In the genomic region with DNA sequence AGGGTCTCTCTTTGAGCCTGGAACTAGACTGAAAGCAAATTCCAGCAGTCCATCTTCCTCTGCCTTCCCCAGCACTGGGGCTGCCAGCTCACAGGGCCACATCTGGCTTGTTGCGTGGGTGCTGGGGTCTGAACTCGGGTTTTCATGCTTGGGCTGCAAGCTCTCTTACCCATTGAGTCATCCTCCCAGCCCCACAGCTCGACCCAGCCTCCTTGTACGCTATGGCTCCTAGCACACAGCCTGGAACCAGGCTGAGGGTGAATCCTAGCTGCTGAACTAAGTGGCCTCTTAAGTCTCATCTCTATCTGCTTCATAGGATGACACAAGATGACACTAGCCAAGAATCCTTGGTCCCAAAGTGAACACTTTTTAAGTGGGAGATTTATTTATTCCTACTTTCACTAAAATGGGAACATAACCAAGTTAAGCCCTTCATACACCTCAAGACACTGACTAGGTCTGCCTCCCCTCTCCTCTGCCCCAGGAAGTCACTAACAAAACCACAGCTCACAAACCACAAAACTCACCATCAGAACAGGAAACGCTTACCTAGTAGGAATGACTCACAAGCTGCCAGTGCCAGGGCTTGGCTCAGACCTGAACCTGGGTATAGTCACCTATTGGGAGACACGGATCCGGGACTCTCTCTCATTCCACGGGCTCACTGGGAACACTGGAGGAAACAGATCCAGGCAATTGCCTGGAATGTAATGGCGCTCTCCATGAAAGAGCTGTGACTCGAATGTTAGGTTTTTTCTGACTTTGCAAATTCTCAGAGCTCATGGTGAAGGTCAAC, we compare ENCODE assay signal across 11 mouse cellular contexts.
DNase-seq lines count a peak whose midpoint lies in the region; ATAC-seq and TF ChIP-seq lines count a peak whose summit lies in the region.
"Had no signal": no experiment of that assay in that cellular context is flagged by ENCODE, and none has a peak within 500 bp of the region (broad histone marks: within the 10 kb centered on the region; RNA-seq: fewer than 3 reads in every experiment).

No protein-coding gene starts in this region.

- H3K4me2 ChIP-seq in hindbrain, embryonic 14.5 days (replicated peaks): no peak overlapping the region
- H3K4me2 ChIP-seq: embryonic facial prominence, embryonic 15.5 days; lung, embryonic 15.5 days had no signal

- no peaks in the 10 kb centered on the region for H3K36me3 ChIP-seq in hindbrain, embryonic 10.5 days
- no peaks in the 10 kb centered on the region for H3K36me3 ChIP-seq in hindbrain, embryonic 14.5 days (replicated peaks; ENCODE audit: control insufficient read depth, insufficient read depth)
- H3K36me3 ChIP-seq in C2C12 (ENCODE audit: control insufficient read depth, insufficient read depth): no peaks in the 10 kb centered on the region
- no peaks in the 10 kb centered on the region for H3K36me3 ChIP-seq in small intestine, adult 2 months (ENCODE audit: control insufficient read depth, insufficient read depth, low read length)
- H3K36me3 ChIP-seq: embryonic facial prominence, embryonic 15.5 days; heart, embryonic 12.5 days; lung, embryonic 15.5 days had no signal

- H3ac ChIP-seq in C2C12 (ENCODE audit: control insufficient read depth, insufficient read length, low read depth): no peak overlapping the region

- H3K27ac ChIP-seq in hindbrain, embryonic 10.5 days: 0 out of 2 replicates have a peak overlapping the region, but pooled peaks have one; percentile 82
- no peak overlapping the region for H3K27ac ChIP-seq in hindbrain, embryonic 14.5 days
- H3K27ac ChIP-seq in small intestine, adult 2 months (ENCODE audit: insufficient read depth, low read depth, low read length): no peak overlapping the region
- H3K27ac ChIP-seq: embryonic facial prominence, embryonic 15.5 days; lung, embryonic 15.5 days had no signal

- TF ChIP-seq POLR2A in small intestine, adult 2 months (IDR thresholded peaks at IDR 0.05; ENCODE audit: low read depth, low read length): no peak

- TF ChIP-seq CTCF in C2C12 (IDR thresholded peaks at IDR 0.05; ENCODE audit: control insufficient read depth, insufficient read depth, insufficient read length): no peak
- no peak for TF ChIP-seq CTCF in small intestine, adult 2 months (IDR thresholded peaks at IDR 0.05; ENCODE audit: extremely low read depth, insufficient read length, insufficient replicate concordance, low read depth, low read length)

- no peaks in the 10 kb centered on the region for H3K9me3 ChIP-seq in hindbrain, embryonic 10.5 days
- H3K9me3 ChIP-seq in hindbrain, embryonic 14.5 days (ENCODE audit: control insufficient read depth, low read length): no peaks in the 10 kb centered on the region
- H3K9me3 ChIP-seq: embryonic facial prominence, embryonic 15.5 days; heart, embryonic 12.5 days; lung, embryonic 15.5 days had no signal

- peaks cover 81% of the 10 kb centered on the region for H3K4me1 ChIP-seq in hindbrain, embryonic 10.5 days (replicated peaks)
- H3K4me1 ChIP-seq in hindbrain, embryonic 14.5 days (replicated peaks; ENCODE audit: control insufficient read depth, insufficient read depth, low read length): peaks cover 25% of the 10 kb centered on the region
- H3K4me1 ChIP-seq in small intestine, adult 2 months (ENCODE audit: control insufficient read depth, insufficient read depth, insufficient read length, low read length): peaks cover 7% of the 10 kb centered on the region; the same call in 1 of the 2 replicates

- H3K9ac ChIP-seq in hindbrain, embryonic 14.5 days: no peak overlapping the region
- H3K9ac ChIP-seq: embryonic facial prominence, embryonic 15.5 days; heart, embryonic 12.5 days; lung, embryonic 15.5 days had no signal

- no peaks in the 10 kb centered on the region for H3K27me3 ChIP-seq in hindbrain, embryonic 10.5 days (ENCODE audit: insufficient read depth, poor library complexity, severe bottlenecking)
- H3K27me3 ChIP-seq in hindbrain, embryonic 14.5 days (ENCODE audit: control insufficient read depth, insufficient read depth, low read length): no peaks in the 10 kb centered on the region
- H3K27me3 ChIP-seq in C2C12 (ENCODE audit: control insufficient read depth, insufficient read depth, insufficient read length): peaks cover 13% of the 10 kb centered on the region
- H3K27me3 ChIP-seq in small intestine, adult 2 months (ENCODE audit: control insufficient read depth, insufficient read depth, low read length): no peaks in the 10 kb centered on the region
- H3K27me3 ChIP-seq: embryonic facial prominence, embryonic 15.5 days; lung, embryonic 15.5 days had no signal

- H3K79me2 ChIP-seq in C2C12 (ENCODE audit: control insufficient read depth, insufficient read depth): no peaks in the 10 kb centered on the region

- H3K79me3 ChIP-seq in C2C12 (ENCODE audit: low read depth): no peaks in the 10 kb centered on the region

- ATAC-seq in hindbrain, embryonic 14.5 days (ENCODE audit: low FRiP score): no peak

- H3K4me3 ChIP-seq in hindbrain, embryonic 10.5 days: no peak overlapping the region
- no peak overlapping the region for H3K4me3 ChIP-seq in hindbrain, embryonic 14.5 days (replicated peaks; ENCODE audit: low read length)
- H3K4me3 ChIP-seq in C2C12 (ENCODE audit: insufficient read depth, poor library complexity, severe bottlenecking): no peak overlapping the region
- H3K4me3 ChIP-seq in small intestine, adult 2 months (ENCODE audit: low read depth, low read length): peak overlapping the region; percentile 39
- H3K4me3 ChIP-seq: embryonic facial prominence, embryonic 15.5 days; heart, embryonic 12.5 days; lung, embryonic 15.5 days had no signal

- WGBS in hindbrain, embryonic 10.5 days: 82% methylated on average over 10 of the region's 10 CpGs
- 78% methylated on average over 10 of the region's 10 CpGs for WGBS in hindbrain, embryonic 14.5 days
- 62% methylated on average over 10 of the region's 10 CpGs for WGBS in small intestine, adult 2 months

- DNase-seq in hindbrain, embryonic 10.5 days (ENCODE audit: low spot score): no peak
- DNase-seq in hindbrain, embryonic 14.5 days (ENCODE audit: low spot score): no peak
- DNase-seq in brain, adult 2 months (ENCODE audit: low read depth, low spot score): peak; percentile 53
- DNase-seq in kidney, adult 9 months: no peak
- DNase-seq in layer of hippocampus, adult 8-10 months (ENCODE audit: low spot score in 2 of 2): no peak
- no peak for DNase-seq in right cerebral cortex, postnatal 4 days

TF ChIP-seq in C2C12, 6 proteins besides CTCF, POLR2A, EP300 and RAD21:
- TF ChIP-seq CEBPB (IDR thresholded peaks at IDR 0.05; ENCODE audit: low read depth) (no peak), MYOG (IDR thresholded peaks at IDR 0.05; ENCODE audit: control insufficient read depth, extremely low read depth, insufficient read length) (no peak), FOSL1 (IDR thresholded peaks at IDR 0.05; ENCODE audit: insufficient read depth, low read length, poor library complexity, severe bottlenecking) (peak; percentile 3)
